Mouse (Mus musculus) layer of hippocampus, postnatal 36 days (tissue): ENCODE measurements around the gene Cox19. TPM values are rescaled to one million over a fixed set of nuclear protein-coding genes. Genes with fewer than 3 reads are reported as not detected.
"Not testable (repeated sequence)": the region's sequence is repeated elsewhere in the genome, so short reads cannot be mapped to it uniquely, and the experiment has no call there.

Experiments used
- DNase-seq, 2 experiments: peaks; one replicate each; pipeline ENCODE4 v3.0.0; 2022
- total RNA-seq, 2 experiments: library from RNA; stranded (reverse); gene quantifications; 2 replicates each; pipeline ENCODE4 v1.2.3; 2021

The Cox19 gene
- 10 to 100 TPM; 68.6 to 76.3 TPM for total RNA-seq

DNA sequence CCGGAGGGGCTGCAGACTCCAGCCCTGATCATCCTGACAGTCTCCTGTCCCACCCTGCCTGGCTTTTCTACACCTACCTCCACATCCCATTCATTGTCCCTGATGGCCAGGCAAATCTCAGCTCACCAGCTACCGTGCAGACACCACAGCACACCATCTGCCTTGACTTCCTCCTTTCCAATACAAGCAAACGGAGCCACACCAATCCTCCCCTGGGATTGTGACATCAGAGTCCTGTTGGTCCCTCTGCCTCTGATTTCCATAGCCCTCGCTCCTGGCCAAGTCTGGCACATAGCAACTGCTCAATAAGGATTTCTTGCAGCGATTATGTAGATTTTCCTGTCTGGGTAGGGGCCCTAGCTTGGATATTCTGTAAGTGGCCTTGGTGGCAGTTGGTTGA, at the start of gene Cox19:
Gene Cox19, minus strand, starts transcription at position 285 of the 400 bp plus-strand sequence.
- no peak for DNase-seq

DNA sequence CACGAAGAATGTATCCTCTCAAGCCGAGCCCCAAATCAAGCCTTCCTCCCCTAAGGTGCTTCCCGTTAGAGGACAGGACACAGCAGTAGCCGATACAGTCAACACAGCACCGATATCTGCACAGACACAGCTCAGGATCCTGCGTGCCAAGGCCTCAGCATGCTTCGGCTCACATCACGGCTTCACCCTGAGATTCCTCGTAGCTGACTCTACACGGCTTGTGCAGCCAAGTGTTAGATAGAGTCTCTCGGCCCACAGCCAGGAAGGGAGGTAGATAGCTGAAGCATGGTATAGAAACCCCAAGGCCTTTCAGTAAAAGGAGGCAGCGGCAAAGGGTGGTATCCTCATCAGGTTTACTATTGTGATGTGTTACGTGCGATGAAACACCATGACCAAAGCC, 48.8 kb upstream of the Cox19 start:
- DNase-seq, result no peak

- DNase-seq, result no peak
These were observed 47.6 kb upstream of the Cox19 start for GRCm38 (mm10) chr5:139398786-139399185.

- peak; percentile 88 for DNase-seq
These were observed 46.9 kb upstream of the Cox19 start for GRCm38 (mm10) chr5:139397959-139398753.

DNA sequence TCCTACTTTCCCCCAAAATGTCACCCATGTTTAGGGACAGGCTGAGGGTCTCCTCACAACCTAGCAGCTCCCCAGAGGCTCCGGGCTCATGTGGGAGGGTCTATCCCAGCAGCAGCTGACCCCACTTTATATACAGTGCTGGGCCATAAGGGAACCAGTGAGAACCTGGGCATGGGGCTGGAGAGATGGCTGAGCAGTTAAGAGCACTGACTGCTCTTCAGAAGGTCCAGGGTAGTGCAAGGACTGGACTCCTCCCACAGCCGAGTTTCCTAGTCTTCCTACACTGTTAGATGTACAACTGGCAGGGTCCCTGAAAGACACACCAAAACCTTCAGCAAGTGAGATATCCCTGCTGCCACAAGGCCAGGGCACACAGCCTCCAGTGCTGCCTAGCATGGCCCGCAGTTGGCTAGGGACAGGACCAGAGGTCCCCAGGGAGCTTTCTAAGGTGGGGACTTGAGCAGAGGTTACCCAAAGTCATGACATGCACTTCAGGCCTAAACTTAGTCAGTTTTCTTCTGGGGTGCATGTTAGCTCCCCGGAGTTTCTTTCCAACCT, 46.2 kb upstream of the Cox19 start:
- no peak for DNase-seq

GRCm38 (mm10) chr5:139395528-139395927, 44.3 kb upstream of the Cox19 start:
- DNase-seq, result no peak

GRCm38 (mm10) chr5:139394399-139394798, 43.2 kb upstream of the Cox19 start:
- no peak for DNase-seq

DNA sequence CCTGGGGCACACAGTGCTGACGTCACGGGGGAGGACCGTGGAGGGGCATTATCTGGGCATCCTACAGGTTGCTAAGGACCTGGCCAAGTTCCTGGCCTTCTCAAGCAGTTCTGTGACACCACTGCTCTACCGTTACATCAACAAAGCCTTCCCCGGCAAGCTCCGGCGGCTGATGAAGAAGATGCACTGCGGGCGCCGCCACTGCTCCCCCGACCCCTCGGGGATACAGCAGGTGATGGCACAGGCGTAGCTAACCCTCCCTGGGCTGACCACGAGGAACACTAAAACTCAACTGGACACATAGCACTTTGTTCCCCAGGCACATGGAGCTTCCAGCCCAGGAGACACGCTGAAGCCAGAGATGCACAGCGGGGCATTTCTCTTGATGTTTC, 42.0 kb upstream of the Cox19 start:
- no peak for DNase-seq

DNA sequence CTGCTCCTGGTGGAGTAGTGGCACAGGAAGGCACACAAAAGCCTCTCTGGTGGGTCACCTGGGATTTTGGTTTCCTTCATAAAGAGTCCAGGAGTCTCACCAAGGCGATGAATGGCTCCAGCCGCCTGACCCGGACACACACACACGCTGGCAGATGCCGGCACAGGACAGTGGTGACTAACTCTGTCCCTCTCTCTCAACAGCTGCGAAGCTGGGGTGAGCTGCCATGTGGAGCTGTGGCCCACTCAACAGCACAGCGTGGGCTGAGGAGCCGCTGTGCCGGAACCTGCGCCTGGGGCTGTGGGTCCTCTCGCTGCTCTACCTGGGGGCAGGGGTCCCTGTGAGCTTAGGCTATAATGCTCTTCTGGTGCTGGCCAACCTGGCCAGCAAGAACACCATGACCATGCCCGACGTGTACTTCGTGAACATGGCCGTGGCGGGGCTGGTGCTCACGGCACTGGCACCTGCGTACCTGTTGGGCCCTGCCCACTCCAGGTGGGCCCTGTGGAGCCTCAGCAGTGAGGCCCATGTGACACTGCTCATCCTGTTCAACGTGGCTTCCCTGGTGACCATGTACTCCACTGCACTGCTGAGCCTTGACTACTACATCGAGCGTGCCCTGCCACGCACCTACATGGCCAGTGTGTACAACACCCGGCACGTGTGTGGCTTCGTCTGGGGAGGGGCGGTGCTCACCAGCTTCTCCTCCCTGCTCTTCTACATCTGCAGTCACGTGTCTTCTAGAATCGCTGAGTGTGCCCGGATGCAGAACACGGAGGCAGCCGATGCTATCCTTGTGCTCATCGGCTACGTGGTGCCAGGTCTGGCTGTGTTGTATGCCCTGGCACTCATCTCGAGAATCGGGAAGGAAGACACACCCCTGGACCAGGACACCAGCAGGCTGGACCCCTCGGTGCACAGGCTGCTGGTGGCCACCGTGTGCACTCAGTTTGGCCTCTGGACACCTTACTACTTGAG, 41.3 kb upstream of the Cox19 start:
- DNase-seq, result no peak

DNA sequence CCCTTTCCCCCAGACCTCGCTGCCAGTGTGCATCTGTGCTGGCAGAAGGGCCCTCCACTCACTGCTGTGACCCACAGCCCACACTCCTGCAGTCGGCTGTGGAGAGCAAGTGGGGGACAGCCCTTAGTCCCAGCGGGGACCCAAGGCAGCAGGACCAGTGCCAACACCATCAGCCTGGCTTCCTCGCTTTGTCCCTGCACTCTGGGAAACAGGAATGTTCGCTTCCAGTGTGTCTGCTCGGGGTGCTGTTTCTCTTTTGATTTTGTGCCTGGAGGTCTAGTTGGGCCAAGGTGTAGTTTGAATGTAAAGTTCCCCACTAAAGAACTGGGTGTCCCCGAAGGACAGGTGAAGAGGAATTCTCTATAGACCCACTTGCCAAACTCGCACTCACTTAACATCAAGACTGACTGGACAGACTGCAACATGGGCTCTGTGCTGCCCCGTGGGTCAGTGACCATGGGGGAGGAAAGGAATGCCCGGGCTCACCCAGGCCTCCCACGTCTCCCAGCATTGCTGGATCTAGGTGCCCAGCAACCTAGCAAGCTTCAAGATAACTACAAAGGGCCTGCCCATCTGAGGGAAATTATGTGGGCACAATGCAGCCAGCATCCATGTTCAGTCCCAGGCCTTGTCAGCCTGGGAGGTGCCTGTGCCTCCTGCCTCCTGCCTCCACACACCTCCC, 40.2 kb upstream of the Cox19 start:
- DNase-seq, result no peak

- DNase-seq, result not testable (repeated sequence)
These were observed 39.3 kb upstream of the Cox19 start for GRCm38 (mm10) chr5:139390324-139391119.

GRCm38 (mm10) chr5:139389676-139390061, 38.5 kb upstream of the Cox19 start:
- peak; percentile 46 to 60 for DNase-seq

GRCm38 (mm10) chr5:139388694-139389675, 37.8 kb upstream of the Cox19 start:
- DNase-seq, result peak; percentile 55 to 73

- DNase-seq, result no peak
These were observed 37.0 kb upstream of the Cox19 start for GRCm38 (mm10) chr5:139388195-139388570.

GRCm38 (mm10) chr5:139387329-139388194, 36.3 kb upstream of the Cox19 start:
- DNase-seq, result no peak

- no peak for DNase-seq
These were observed 34.8 kb upstream of the Cox19 start for GRCm38 (mm10) chr5:139386047-139386446.

DNA sequence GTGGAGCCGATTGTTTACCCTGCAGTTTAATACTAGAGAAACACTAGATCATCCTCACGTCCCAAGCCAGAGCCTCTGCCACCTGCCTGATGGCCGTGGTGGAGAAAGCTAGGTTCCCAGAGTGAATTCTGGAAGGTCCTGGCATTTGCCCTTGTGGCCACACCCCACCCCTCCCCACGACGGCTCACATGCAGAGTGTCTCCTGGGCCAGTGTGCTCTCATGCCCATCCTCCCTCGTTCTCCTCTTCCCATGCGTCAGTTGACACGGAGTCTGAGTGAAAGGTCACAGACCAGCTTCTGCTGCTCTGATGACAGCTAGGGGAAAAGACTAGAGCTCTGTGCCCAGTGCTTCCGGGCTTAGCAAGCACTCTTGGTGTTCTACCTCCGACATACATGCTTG, 33.3 kb upstream of the Cox19 start:
- DNase-seq, result no peak

DNA sequence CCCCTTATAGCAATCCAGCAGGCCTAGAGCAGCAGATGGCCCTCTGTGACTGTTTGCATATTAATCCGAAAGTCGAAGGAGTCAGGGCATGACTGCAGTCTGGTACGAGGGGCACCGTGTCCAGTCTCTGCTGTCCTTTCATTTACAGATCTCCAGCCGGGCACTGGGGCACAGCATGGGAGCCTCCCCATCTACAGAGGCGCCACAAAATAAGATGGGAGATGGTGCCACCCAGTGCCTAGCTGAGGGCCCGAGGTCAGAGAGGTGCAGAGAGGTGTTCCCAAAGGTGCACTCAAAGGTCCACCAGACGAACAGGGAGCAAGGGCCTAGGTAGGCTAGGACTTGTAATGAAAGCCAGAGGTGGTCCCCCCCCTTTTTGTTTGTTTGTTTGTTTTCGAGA, 32.0 kb upstream of the Cox19 start:
- no peak for DNase-seq

DNA sequence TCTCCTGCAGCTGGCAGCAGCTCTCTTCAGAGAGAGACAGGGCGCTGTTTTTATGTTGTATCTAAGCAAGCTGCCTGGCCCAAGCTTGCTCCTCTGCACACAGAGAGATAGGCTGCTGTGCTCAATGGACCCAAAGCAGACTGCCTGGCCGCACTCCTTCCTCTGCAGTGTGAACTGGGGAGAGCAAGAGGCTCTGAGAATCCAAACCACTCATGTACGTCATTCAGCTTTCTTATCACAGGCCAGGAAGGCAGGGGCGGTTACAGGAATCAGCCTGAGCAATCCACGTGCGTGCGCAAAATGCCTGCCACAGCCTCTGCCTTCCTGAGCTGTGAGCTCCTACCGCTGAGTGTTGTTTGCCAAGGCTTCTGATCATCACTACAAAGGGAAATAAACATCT, 31.5 kb upstream of the Cox19 start:
- no peak for DNase-seq
